Mouse (Mus musculus) CH12.LX (cell line): ENCODE data around the gene Apoa5.

Source experiments
- CHD2 ChIP-seq: IDR thresholded peaks from 2 replicates; pipeline ENCODE4 v1.6.1; 2011; ENCODE audit warnings: low read length, improper control_type of control experiment
- CTCF ChIP-seq, 2 experiments: IDR thresholded peaks in 1 of 2; conservative IDR thresholded peaks in 1 of 2; 2 replicates each; pipeline ENCODE4 v1.5.1; 2011 to 2012; ENCODE audit warnings: low read depth in 2 of 2, low read length in 2 of 2, improper control_type of control experiment in 1 of 2, inconsistent platforms in 1 of 2, mild to moderate bottlenecking in 1 of 2, moderate library complexity in 1 of 2
- EP300 ChIP-seq: IDR thresholded peaks from 2 replicates; pipeline ENCODE4 v1.6.1; 2011; ENCODE audit warnings: low read length, improper control_type of control experiment
- ETS1 ChIP-seq: conservative IDR thresholded peaks from 2 replicates; pipeline ENCODE4 v1.6.1; 2012; ENCODE audit warnings: low read depth, mild to moderate bottlenecking, inconsistent platforms, low read length, improper control_type of control experiment, moderate library complexity
- GABPA ChIP-seq: IDR thresholded peaks from 2 replicates; pipeline ENCODE4 v1.6.1; 2012; ENCODE audit warnings: low read depth, low read length, improper control_type of control experiment, inconsistent platforms; ENCODE audit not compliant: insufficient replicate concordance
- MAX ChIP-seq: IDR thresholded peaks from 2 replicates; pipeline ENCODE4 v1.6.1; 2011; ENCODE audit warnings: low read length, improper control_type of control experiment
- POLR2A ChIP-seq: IDR thresholded peaks from 2 replicates; pipeline ENCODE4 v1.6.1; 2011; ENCODE audit warnings: low read depth, mild to moderate bottlenecking, improper control_type of control experiment, low read length
- POLR2AphosphoS2 ChIP-seq: IDR thresholded peaks from 2 replicates; pipeline ENCODE4 v1.6.1; 2011; ENCODE audit warnings: low read depth, low read length, improper control_type of control experiment
- RAD21 ChIP-seq: IDR thresholded peaks from 2 replicates; pipeline ENCODE4 v1.6.1; 2011; ENCODE audit warnings: low read depth, mild to moderate bottlenecking, low read length, improper control_type of control experiment, moderate library complexity
- SIN3A ChIP-seq: IDR thresholded peaks from 2 replicates; pipeline ENCODE4 v1.6.1; 2012; ENCODE audit warnings: low read length, improper control_type of control experiment, inconsistent platforms
- TCF12 ChIP-seq: IDR thresholded peaks from 2 replicates; pipeline ENCODE4 v1.6.1; 2014; ENCODE audit warnings: low read depth, mild to moderate bottlenecking, inconsistent platforms, low read length, improper control_type of control experiment
- ZNF384 ChIP-seq: IDR thresholded peaks from 2 replicates; pipeline ENCODE4 v1.6.1; 2012; ENCODE audit warnings: low read depth, low read length, improper control_type of control experiment, inconsistent platforms

DNA sequence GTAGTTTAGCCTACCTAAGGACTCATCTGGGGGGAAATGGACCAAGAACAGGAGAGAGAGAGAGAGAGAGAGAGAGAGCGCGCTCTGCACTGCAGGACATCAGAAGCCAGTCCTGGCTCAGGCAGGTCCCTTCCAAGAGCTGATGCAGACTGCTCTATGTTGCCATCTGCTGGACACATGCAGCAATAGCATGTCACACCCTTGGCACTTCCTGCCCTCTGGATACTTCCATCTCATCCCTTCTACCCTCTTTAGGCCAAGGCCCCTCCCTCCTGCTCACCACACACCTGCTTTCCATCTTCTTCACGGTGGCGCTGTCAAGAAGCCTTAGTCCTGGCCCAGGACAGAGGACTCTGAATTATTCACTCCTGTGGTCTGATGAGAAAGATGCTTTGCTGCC, 46.1 kb downstream of the Apoa5 start:
- TF ChIP-seq ETS1 (no peak), POLR2AphosphoS2 (no peak), POLR2A (no peak), SIN3A (no peak), RAD21 (peak; percentile 51), CHD2 (no peak), TCF12 (no peak), MAX (0 out of 2 replicates have a peak, but pooled peaks have one; percentile 29), GABPA (no peak), CTCF (conservative IDR thresholded peaks at IDR 0.05 in 1 of 2, IDR thresholded peaks at IDR 0.05 in 1 of 2; ENCODE audit: low read depth in 2 of 2, low read length in 2 of 2) (peak; percentile 81 to 97), EP300 (no peak), ZNF384 (no peak)
